Mouse (Mus musculus): ENCODE results near the gene Spata4. TPM values are rescaled to one million over a fixed set of nuclear protein-coding genes. Genes with fewer than 3 reads are reported as not detected.

Spata4 gene
- 0.10 TPM in 1 of 2 replicates, not detected in the other for polyA plus RNA-seq (2021; fragmentation: Nextera tagmentation)
- long read RNA-seq, experiment 1, result 0 reads
- long read RNA-seq, experiment 2, result 0 reads

DNA sequence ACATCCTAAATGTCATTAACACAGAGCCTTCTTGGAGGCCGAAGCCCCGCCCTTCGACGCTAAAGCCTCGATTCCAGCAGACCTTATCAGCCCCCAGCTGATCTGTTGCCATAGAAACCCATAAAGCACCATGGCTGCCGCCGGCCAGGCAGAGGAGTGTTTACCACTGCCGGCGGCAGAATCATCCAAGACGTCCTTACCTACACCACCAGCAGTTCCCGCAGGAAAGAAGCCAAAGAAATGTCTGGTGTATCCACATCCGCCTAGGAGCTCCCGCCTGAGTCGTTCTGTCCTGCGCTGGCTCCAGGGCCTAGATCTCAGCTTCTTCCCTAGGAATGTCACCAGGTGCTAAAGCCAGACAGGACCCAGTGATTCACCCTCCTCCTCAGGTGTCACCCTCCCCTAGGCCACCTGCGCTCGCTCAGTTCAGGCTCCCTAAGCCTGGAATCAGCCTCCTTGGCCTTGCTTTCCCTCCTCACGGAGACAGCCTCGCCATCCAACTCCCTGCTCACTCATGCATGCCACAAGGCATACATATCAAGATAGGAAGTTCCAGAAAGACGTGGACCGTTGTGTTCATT lies at the start of gene Spata4:
Spata4 (plus strand) TSS at position 111 of the 581 bp plus-strand sequence.

Other genes with a start within 250 kb of the Spata4 start
- gene Asb5, start 71.2 kb upstream of the Spata4 start, polyA plus RNA-seq (2021; fragmentation: Nextera tagmentation), result 0.21 and 3.0 TPM in 2 replicates
- gene Spcs3, start 70.8 kb upstream of the Spata4 start, polyA plus RNA-seq (2021; fragmentation: Nextera tagmentation), result 49.5 and 61.2 TPM in 2 replicates